Mouse (Mus musculus) embryo, embryonic 11.5 days (tissue): ENCODE data around the gene Slc8a2.

ENCODE experiments used
- DNase-seq: peaks from one replicate; pipeline ENCODE4 v3.0.0-alpha.2; 2012; ENCODE audit warnings: low read depth, low spot score

The Slc8a2 gene

GRCm38 (mm10) chr7:16129421-16129845, at the start of gene Slc8a2:
Gene Slc8a2, plus strand, starts transcription at chr7:16129826.
- peak; percentile 71 for DNase-seq

DNA sequence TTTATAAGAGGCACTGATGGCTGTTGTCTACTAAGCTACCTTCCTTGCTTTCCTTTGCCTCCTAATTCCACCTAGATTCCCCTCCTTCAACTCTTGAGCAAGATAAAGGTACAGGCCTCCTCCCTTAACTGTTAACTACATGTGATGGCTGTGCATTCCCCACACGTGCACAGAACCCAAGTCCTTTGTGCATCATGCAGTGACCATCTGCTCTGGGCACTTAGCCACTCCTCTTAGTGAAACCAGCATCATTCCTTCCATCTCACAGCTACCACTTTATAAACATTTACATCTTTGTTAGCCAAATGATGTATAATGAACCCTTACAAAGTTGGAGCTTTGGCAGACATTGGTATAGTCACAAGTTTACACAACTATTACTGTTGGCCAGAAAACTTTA, 49.7 kb upstream of the Slc8a2 start:
- DNase-seq, result no peak

- DNase-seq, result no peak
These were observed 49.0 kb upstream of the Slc8a2 start for GRCm38 (mm10) chr7:16080581-16080980.

DNA sequence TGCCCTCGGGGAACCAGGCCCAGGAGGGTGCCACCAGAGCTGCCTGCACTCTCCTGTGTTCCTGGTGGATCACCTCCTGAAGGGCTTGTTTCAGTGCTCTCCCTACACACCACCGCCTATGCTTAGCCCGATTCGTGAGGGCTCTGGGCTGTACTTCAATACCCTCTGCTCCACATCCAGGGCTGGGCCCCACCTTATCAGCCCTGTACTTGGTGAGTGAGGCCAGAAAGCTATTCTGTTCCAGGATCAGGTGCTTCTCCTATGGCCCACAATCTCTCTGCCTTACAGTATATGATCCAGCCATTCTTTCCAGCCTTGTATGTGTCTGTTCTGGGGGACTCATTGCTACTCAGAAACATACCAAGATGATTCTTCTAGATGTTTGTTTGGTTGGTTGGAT, 46.3 kb upstream of the Slc8a2 start:
- DNase-seq, result no peak

DNA sequence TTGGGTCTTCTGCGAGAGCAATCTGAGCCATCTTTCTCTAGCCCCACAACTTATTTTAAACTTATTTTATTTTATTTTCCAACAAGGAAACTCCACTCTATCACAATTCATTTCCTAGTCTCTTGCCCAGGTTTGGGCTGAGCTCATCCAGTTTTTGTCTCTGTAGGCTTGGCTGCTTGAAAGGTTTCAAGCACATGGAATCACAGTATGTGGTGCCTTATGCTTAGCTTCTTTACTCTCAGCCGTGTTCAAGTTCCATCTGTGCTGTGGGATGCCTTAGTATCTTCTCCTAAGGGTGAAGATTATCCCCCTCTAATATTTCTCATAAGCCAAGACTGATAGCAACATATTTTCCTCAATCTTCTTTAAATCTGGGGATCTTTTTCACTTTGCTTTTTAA, 42.0 kb upstream of the Slc8a2 start:
- no peak for DNase-seq

DNA sequence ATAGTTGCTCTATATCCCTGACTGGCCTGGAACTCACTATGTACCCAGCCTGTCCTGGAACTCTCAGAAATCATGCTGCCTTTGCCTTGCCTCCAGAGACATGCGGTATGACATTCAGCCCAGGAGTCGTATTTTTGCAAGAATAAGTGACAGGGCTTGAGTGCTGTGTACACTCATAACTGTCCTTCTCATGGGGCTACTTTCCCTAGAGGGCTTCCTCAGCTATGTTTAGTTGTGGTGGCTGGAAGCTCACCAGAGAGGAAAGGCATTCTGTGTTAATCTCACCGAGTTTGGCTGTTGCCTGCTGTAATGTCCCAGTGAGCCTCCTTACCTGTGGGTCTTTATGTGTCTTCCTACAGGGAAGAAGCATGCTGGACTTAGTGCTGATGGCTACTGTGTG, 35.0 kb upstream of the Slc8a2 start:
- no peak for DNase-seq

DNA sequence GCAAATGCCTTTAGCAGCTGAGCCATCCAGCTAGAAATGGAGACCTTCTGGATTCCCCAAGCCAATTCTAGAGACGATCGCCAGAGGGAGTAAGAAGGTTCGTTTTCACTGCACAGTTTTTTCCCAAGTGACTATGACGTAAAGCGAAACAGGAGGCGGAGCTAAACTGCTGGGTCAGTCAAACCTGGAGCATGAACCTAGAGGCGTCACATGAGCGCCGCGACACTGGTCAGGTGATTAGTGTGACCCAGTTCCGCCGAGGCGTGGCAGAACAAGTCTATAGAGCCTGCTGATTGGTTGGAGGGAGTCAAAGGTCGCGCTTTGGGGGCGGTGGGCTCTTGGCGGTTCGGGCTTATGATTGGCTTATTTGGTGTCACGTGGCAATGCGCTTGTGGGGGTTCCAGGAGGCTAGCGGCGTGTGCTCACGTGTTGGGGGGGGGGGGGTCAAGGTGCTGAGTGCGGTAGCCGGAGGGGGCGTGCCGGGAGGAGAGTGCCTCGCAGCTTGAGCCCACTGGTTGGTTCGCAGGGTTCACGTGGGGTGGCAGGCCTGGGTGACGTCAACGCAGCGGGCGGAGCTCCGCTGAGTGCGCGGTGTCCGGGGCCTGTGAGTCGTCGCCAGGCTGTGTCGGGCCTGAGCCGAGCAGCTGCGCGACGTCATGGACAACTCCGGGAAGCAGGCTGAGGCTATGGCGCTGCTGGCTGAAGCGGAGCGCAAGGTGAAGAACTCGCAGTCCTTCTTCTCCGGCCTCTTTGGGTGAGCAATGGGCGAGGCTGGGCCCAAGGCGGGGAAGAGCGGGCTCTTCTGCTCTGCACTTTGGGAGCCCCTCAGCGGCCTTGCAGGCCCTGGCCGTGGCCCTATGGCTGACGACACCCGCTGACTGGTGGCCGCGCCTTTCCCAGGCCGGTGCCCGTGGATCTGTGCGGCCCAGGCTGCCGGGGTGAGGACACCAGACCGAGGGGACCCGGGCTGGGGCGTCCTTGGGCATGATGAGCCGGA, 31.3 kb upstream of the Slc8a2 start, which contains the start of gene Napa:
TSS of gene Napa (plus strand) at position 438 of the 997 bp plus-strand sequence.
- peak; percentile 98 for DNase-seq

- no peak for DNase-seq
These were observed 29.7 kb upstream of the Slc8a2 start for GRCm38 (mm10) chr7:16099901-16100300.

DNA sequence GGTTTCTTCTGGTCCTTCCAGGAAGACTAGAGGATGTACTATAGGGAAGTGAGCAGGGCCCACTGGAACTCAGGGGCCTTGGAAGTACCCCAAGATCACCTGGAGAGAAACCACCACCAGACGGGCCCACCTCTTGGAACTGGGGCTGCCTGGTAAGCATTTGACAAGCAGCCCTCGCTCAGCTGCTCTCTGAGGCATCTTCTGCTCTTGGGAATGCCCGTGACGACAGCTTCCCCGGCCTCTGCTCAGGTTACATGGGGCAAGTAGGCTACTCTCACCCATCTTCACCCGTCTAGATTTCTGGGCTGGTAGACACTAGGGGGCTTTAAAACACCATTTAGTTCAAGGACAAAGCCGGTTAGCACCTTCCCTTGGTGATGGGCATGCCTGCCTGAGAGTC, 28.5 kb upstream of the Slc8a2 start:
- no peak for DNase-seq

GRCm38 (mm10) chr7:16101726-16102475, 27.7 kb upstream of the Slc8a2 start:
- no peak for DNase-seq

- DNase-seq, result no peak
These were observed 26.9 kb upstream of the Slc8a2 start for GRCm38 (mm10) chr7:16102686-16103226.

DNA sequence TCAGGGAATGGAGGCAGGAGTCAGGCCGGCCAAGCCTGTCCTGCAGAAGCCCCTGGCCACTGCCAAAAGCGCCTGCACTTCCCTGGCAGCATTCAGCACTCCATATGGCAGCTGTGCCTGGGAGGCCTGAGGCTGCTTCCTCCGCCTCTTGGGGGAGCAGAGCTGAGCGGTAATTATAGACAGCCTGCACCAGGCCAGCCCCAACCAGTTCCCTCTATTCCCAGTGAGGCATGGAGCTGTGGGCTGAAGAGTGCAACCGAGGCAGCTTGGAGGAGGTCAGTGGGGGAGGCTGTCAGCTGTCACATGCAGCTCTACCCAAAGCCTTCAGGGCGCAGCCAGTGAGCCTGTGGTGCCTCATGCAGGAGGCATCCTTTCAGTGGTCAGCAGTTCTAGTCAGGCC, 25.9 kb upstream of the Slc8a2 start:
- DNase-seq, result no peak

DNA sequence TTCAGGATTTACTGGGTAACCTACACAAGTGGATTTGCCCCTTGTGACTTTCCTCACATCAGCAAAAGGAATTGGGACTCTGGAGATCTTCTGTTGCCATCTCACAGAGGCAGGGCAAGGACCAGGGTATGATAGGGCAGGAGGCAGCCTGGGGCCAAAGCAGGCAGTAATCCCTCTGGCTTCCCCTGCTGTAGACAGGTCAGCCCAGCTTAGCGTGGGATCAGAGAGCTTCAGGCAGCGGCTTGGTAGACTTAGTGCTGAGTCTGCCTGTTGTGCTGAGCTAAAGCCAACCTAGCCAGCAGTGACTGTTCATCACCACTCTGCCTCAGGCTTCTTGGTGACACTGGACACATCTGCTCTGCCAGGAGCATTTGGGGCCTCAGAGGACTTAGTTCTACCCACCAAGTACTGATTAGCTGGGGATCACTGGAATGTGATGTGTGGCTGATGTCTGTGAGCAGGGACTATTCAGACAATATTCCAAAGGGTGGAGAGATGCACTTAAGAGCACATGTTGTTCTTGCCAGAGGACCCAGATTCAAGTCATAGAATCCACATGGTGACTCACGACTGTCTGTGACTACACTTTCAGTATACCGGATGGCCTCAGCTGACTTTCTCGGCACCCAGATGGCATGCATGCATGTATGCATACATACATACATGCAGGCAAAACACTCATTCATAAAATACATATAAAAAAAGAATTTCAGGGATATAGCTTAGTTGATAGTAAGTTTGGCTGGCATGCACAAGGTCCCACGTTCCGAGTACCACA, 24.8 kb upstream of the Slc8a2 start:
- DNase-seq, result no peak

DNA sequence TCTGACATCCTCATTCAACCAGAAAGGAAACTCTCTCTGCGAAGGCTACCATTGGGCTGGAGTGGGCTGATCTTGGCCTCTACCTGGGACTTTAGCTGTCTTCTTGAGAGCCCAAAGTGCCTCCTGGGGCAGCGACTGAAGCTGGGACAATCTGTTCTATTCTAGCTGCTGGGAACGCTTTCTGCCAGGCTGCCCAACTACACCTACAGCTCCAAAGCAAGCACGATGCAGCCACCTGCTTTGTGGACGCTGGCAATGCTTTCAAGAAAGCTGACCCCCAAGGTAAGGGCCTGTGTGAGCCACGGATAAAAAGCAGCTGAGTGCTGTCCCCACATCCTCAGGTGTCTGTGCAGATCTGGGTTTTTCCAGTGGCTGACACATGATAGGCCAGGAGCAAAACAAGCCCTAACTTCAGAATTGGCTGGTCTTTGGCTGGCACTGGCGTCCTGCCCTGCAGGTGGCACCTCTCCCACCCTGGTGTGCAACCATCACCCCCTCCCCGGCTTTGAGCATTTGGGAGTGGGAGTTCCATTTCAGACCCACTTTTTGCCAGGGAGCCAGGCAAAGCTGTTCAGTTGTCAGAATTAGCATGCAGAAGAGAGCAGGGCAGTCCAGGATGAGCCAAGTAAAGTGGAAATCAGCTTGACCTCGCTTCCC, 20.6 kb upstream of the Slc8a2 start:
- no peak for DNase-seq

DNA sequence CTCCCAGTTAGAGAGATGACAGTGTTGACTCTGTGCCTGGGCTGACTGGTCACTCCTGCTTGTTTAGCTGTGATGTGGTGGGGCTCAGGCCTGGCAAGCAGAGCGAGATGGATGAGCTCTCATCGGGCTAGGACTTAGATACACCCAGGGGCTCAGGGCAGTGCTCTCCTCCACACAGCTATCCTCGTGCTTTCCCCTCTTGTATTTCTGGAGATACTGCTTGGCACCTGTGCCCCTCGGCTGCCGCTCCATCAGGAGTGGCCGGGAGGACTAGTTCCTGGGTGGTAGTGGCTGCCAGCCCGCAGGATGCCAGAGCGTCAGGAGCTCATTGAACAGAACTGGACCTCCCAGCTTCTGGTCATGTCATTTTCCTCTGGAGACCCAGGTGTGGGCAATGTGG, 19.5 kb upstream of the Slc8a2 start:
- DNase-seq, result no peak

GRCm38 (mm10) chr7:16111284-16112090, 18.1 kb upstream of the Slc8a2 start:
- no peak for DNase-seq

DNA sequence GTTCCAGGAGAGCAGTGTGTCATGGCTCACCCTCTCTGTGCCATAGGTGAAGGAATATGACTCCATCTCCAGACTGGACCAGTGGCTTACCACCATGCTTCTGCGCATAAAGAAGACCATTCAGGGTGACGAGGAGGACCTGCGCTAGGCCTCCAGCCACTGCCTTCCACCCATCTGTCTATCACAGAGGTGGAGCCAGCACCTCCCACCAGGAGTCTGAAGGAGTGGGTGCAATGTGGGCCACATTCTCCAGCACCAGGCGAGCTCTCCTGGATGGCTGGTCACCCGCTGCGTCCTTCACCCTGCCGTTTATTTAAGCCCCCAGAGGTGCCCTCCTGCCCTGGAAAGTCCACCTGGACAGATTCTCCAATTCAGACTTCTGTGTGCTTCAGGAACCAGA, 13.2 kb upstream of the Slc8a2 start:
- no peak for DNase-seq

DNA sequence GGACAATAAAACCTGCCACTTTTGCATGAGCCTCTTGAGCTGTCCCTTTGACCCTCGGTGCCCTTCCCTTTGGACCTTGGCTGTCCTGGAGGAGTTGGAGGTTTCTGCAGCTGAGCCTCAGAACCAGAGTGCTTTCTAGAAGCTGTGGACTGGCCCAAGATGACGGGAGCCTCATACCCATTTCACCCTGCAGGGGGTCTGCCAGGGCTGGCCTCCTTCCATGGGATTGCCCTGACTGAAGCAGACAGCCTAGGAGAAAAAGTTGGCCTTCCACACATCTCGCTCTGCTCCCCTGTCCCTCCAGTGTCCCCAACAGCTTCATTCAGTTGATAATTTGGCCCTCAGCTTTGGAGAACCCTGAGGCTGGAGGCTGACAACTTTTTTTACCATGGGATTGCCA, 12.5 kb upstream of the Slc8a2 start:
- no peak for DNase-seq

DNA sequence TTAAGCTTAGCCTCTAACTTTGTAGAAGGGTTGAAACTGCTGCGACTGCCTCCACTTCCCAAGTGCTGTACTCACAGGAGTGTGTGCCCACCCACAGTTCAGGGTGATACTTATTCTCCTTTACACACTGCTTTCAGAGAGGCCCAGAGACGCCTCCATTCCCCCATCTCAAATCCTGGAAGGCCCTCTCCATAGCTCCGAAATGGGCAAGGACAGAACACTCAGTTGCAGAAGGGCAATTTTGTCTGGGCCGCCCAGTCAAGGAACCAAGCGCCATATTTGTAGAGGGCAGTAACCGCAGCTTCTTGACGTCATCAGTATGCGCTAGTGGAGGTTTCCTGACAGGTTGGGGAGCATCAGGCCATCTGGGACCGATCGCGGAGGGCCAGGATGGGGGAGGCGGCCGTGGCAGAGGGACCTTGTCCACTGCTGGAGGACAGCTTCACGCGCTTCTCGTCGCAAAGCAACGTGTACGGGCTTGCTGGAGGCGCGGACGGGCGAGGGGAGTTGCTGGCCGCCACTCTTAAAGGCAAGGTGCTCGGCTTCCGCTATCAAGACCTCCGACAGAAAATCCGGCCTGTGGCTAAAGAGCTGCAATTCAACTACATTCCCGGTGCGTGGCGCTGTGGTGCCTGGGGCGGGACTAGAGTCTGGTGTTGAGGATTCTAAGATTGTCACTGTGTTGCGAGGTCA, 9.9 kb upstream of the Slc8a2 start, which contains the start of gene Kptn:
TSS of gene Kptn (plus strand) at position 327 of the 693 bp plus-strand sequence.
- peak; percentile 87 for DNase-seq

- no peak for DNase-seq
These were observed 9.4 kb upstream of the Slc8a2 start for GRCm38 (mm10) chr7:16120262-16120600.
